Mouse (Mus musculus): ENCODE results near the gene Abcg1.

The Abcg1 gene

GRCm38 (mm10) chr17:31079078-31079840 lies 21.8 kb downstream of the Abcg1 start:
- DNase-seq (ENCODE audit: low spot score): no peak

- no peak for DNase-seq (ENCODE audit: low spot score)
Observed at GRCm38 (mm10) chr17:31082296-31083078, 25.0 kb downstream of the Abcg1 start.

- no peak for DNase-seq (ENCODE audit: low spot score)
Observed at GRCm38 (mm10) chr17:31085519-31085918, 28.0 kb downstream of the Abcg1 start.

GRCm38 (mm10) chr17:31086196-31086595 lies 28.7 kb downstream of the Abcg1 start:
- peak; percentile 65 for DNase-seq (ENCODE audit: low spot score)

- no peak for DNase-seq (ENCODE audit: low spot score)
Observed at GRCm38 (mm10) chr17:31088711-31089110, 31.2 kb downstream of the Abcg1 start.

- DNase-seq (ENCODE audit: low spot score): no peak
Observed at GRCm38 (mm10) chr17:31089848-31090247, 32.4 kb downstream of the Abcg1 start.

- no peak for DNase-seq (ENCODE audit: low spot score)
Observed at GRCm38 (mm10) chr17:31091023-31091735, 33.7 kb downstream of the Abcg1 start.

- no peak for DNase-seq (ENCODE audit: low spot score)
Observed at GRCm38 (mm10) chr17:31094781-31095180, 37.3 kb downstream of the Abcg1 start.

- no peak for DNase-seq (ENCODE audit: low spot score)
Observed at GRCm38 (mm10) chr17:31095570-31095969, 38.1 kb downstream of the Abcg1 start.

- no peak for DNase-seq (ENCODE audit: low spot score)
Observed at GRCm38 (mm10) chr17:31096893-31097292, 39.4 kb downstream of the Abcg1 start.

- no peak for DNase-seq (ENCODE audit: low spot score)
Observed at GRCm38 (mm10) chr17:31098788-31099187, 41.3 kb downstream of the Abcg1 start.

GRCm38 (mm10) chr17:31103007-31103570 lies 45.6 kb downstream of the Abcg1 start:
- peak; percentile 80 for DNase-seq (ENCODE audit: low spot score)

- peak; percentile 66 for DNase-seq (ENCODE audit: low spot score)
Observed at GRCm38 (mm10) chr17:31103823-31104222, 46.3 kb downstream of the Abcg1 start.

GRCm38 (mm10) chr17:31108388-31108787 lies 50.9 kb downstream of the Abcg1 start:
- DNase-seq (ENCODE audit: low spot score): no peak

- no peak for DNase-seq (ENCODE audit: low spot score)
Observed at GRCm38 (mm10) chr17:31113191-31113856, 55.8 kb downstream of the Abcg1 start.

- no peak for DNase-seq (ENCODE audit: low spot score)
Observed at GRCm38 (mm10) chr17:31116063-31116462, 58.6 kb downstream of the Abcg1 start.

GRCm38 (mm10) chr17:31117946-31118345 lies 60.5 kb downstream of the Abcg1 start:
- no peak for DNase-seq (ENCODE audit: low spot score)

- peak; percentile 63 for DNase-seq (ENCODE audit: low spot score)
Observed at GRCm38 (mm10) chr17:31119429-31119828, 62.0 kb downstream of the Abcg1 start.

GRCm38 (mm10) chr17:31121975-31122374 lies 64.5 kb downstream of the Abcg1 start:
- DNase-seq (ENCODE audit: low spot score): no peak

GRCm38 (mm10) chr17:31125548-31126266 lies 68.2 kb downstream of the Abcg1 start:
- DNase-seq (ENCODE audit: low spot score): no peak

GRCm38 (mm10) chr17:31128708-31129318 lies 71.3 kb downstream of the Abcg1 start:
- DNase-seq (ENCODE audit: low spot score): no peak

All from adipocyte (in vitro differentiated cells).